Mouse (Mus musculus): ENCODE results near the gene Plekhh1. TPM values are rescaled to one million over a fixed set of nuclear protein-coding genes. Genes with fewer than 3 reads are reported as not detected.

Gene Plekhh1
- 85.3 TPM for polyA plus RNA-seq (2014; fragmentation: Illumina TruSeq; extraction: RNeasy Lipid Tissue Mini Kit (QIAGEN cat#74804); ENCODE audit: low read depth, low replicate concordance)

GRCm38 (mm10) chr12:79028911-79029861, at the start of gene Plekhh1:
Plekhh1 (plus strand) TSS chr12:79029163.

GRCm38 (mm10) chr12:79007126-79007753, 21.7 kb upstream of the Plekhh1 start, which contains the start of gene Tmem229b:
Tmem229b (minus strand) TSS chr12:79007627.

GRCm38 (mm10) chr12:79089182-79089812, 60.3 kb downstream of the Plekhh1 start, which contains the start of gene Pigh:
Pigh (minus strand) TSS chr12:79089651.

GRCm38 (mm10) chr12:79130299-79131177, 101.6 kb downstream of the Plekhh1 start, which contains the start of gene Arg2:
Arg2 (plus strand) TSS chr12:79130777.

Other genes with a start within 250 kb of the Plekhh1 start
- gene Atp6v1d, start 167.5 kb upstream of the Plekhh1 start, polyA plus RNA-seq (2014; fragmentation: Illumina TruSeq; extraction: RNeasy Lipid Tissue Mini Kit (QIAGEN cat#74804); ENCODE audit: low read depth, low replicate concordance) = 93.1 TPM
- gene Eif2s1, start 167.3 kb upstream of the Plekhh1 start, polyA plus RNA-seq (2014; fragmentation: Illumina TruSeq; extraction: RNeasy Lipid Tissue Mini Kit (QIAGEN cat#74804); ENCODE audit: low read depth, low replicate concordance) = 80.1 TPM
- gene Plek2, start 122.2 kb upstream of the Plekhh1 start, polyA plus RNA-seq (2014; fragmentation: Illumina TruSeq; extraction: RNeasy Lipid Tissue Mini Kit (QIAGEN cat#74804); ENCODE audit: low read depth, low replicate concordance) = 31.3 TPM
- 2.8 TPM for gene Tmem229b, start 21.5 kb upstream of the Plekhh1 start, polyA plus RNA-seq (2014; fragmentation: Illumina TruSeq; extraction: RNeasy Lipid Tissue Mini Kit (QIAGEN cat#74804); ENCODE audit: low read depth, low replicate concordance)
- gene Pigh, start 60.5 kb downstream of the Plekhh1 start, polyA plus RNA-seq (2014; fragmentation: Illumina TruSeq; extraction: RNeasy Lipid Tissue Mini Kit (QIAGEN cat#74804); ENCODE audit: low read depth, low replicate concordance) = 35.0 TPM
- gene Arg2, start 101.6 kb downstream of the Plekhh1 start, polyA plus RNA-seq (2014; fragmentation: Illumina TruSeq; extraction: RNeasy Lipid Tissue Mini Kit (QIAGEN cat#74804); ENCODE audit: low read depth, low replicate concordance) = 6.5 TPM
- gene Vti1b, start 143.5 kb downstream of the Plekhh1 start, polyA plus RNA-seq (2014; fragmentation: Illumina TruSeq; extraction: RNeasy Lipid Tissue Mini Kit (QIAGEN cat#74804); ENCODE audit: low read depth, low replicate concordance) = 119 TPM
- gene Rdh11, start 163.1 kb downstream of the Plekhh1 start, polyA plus RNA-seq (2014; fragmentation: Illumina TruSeq; extraction: RNeasy Lipid Tissue Mini Kit (QIAGEN cat#74804); ENCODE audit: low read depth, low replicate concordance) = 30.6 TPM
- gene Rdh12, start 179.8 kb downstream of the Plekhh1 start, polyA plus RNA-seq (2014; fragmentation: Illumina TruSeq; extraction: RNeasy Lipid Tissue Mini Kit (QIAGEN cat#74804); ENCODE audit: low read depth, low replicate concordance) = 0.98 TPM

Measured in sigmoid colon, adult 10 weeks (tissue).